Comparison of ENCODE assay signal across 15 mouse cellular contexts in the genomic region with DNA sequence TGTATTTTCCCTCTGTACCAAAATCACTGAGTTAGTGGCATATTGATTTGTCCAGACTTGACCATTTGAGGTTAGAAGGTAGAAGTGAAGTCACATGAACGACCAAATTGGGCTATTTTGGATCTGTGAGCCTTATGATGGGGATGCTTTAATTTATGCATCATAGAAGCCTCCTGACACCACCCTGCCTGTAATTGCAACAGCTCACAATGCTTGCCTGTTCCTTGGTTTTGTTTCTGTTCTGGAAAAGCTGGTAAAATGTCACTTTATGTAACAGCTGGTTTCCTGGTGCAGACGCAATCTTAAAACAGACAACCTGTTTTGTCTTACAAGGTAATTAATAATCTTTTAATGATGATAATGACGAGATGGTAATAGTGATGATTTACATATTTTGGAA.
A peak's percentile ranks its signal among the peaks of the same experiment; 100 is the strongest.
DNase-seq lines count a peak whose midpoint lies in the region; TF ChIP-seq lines count a peak whose summit lies in the region.
"Had no signal": no experiment of that assay in that cellular context is flagged by ENCODE, and none has a peak within 500 bp of the region (broad histone marks: within the 10 kb centered on the region; RNA-seq: fewer than 3 reads in every experiment).

No protein-coding gene starts in this region.

- TF ChIP-seq POLR2A in cortical plate, adult 2 months (IDR thresholded peaks at IDR 0.05; ENCODE audit: extremely low read depth, insufficient read depth, low read length), result no peak

- no peak for TF ChIP-seq CTCF in layer of hippocampus, adult 2 months (conservative IDR thresholded peaks at IDR 0.05)
- no peak for TF ChIP-seq CTCF in cortical plate, adult 2 months (IDR thresholded peaks at IDR 0.05; ENCODE audit: extremely low read depth, insufficient read depth, low read length)

- 0 out of 2 replicates have a peak overlapping the region, but pooled peaks have one; percentile 28 for H3K27ac ChIP-seq in layer of hippocampus, adult 2 months
- peak overlapping the region; percentile 59; the same call in 1 of the 2 replicates for H3K27ac ChIP-seq in cortical plate, adult 2 months (ENCODE audit: insufficient read depth, low read length)
- H3K27ac ChIP-seq: embryonic facial prominence, embryonic 10.5 days; embryonic facial prominence, embryonic 12.5 days had no signal

- no peak overlapping the region for H3K4me3 ChIP-seq in layer of hippocampus, adult 2 months
- H3K4me3 ChIP-seq in cortical plate, adult 2 months (ENCODE audit: insufficient read depth, low read length), result no peak overlapping the region
- H3K4me3 ChIP-seq: embryonic facial prominence, embryonic 10.5 days; embryonic facial prominence, embryonic 12.5 days had no signal

- no peaks in the 10 kb centered on the region; the same call in 1 of the 2 replicates for H3K4me1 ChIP-seq in cortical plate, adult 2 months (ENCODE audit: control insufficient read depth, insufficient read depth, low read length)
- H3K4me1 ChIP-seq: embryonic facial prominence, embryonic 10.5 days; embryonic facial prominence, embryonic 12.5 days had no signal

- no peak for DNase-seq in layer of hippocampus, adult 2 months (ENCODE audit: low spot score in 2 of 2)
- no peak for DNase-seq in layer of hippocampus, adult 9-11 months
- DNase-seq in brain, adult 2 months (ENCODE audit: low read depth, low spot score), result peak; percentile 56
- DNase-seq in embryo, embryonic 11 days, result no peak
- DNase-seq: adrenal gland, adult 2 months; adrenal gland, postnatal 10 days; adrenal gland, postnatal 25 days; cerebellum, adult 11-12 months; cerebellum, adult 2 months; cerebellum, adult 9-10 months; cerebellum, postnatal 10 days; cerebellum, postnatal 25 days had no signal
